Mouse (Mus musculus): ENCODE data around the gene Ssty2.
"Not testable (repeated sequence)": the region's sequence is repeated elsewhere in the genome, so short reads cannot be mapped to it uniquely, and the experiment has no call there.

The Ssty2 gene

GRCm38 (mm10) chrY:67047972-67048371, at the start of gene Ssty2:
TSS of gene Ssty2 (minus strand) at chrY:67048072.
- not testable (repeated sequence) for DNase-seq (ENCODE audit: low read depth, low spot score)

Measured in ES-CJ7 (cell line).